Mouse (Mus musculus) ovary, postnatal 10 days (tissue): ENCODE measurements around the gene Hcn1.
"Not testable (repeated sequence)": the region's sequence is repeated elsewhere in the genome, so short reads cannot be mapped to it uniquely, and the experiment has no call there.

Experiments used
- DNase-seq: peaks from one replicate; pipeline ENCODE4 v3.0.0; 2022; ENCODE audit warnings: low spot score

Gene Hcn1

GRCm38 (mm10) chr13:117877787-117878186 is 275.7 kb downstream of the Hcn1 start:
- DNase-seq: no peak

GRCm38 (mm10) chr13:117880471-117881225 is 278.5 kb downstream of the Hcn1 start:
- no peak for DNase-seq

DNA sequence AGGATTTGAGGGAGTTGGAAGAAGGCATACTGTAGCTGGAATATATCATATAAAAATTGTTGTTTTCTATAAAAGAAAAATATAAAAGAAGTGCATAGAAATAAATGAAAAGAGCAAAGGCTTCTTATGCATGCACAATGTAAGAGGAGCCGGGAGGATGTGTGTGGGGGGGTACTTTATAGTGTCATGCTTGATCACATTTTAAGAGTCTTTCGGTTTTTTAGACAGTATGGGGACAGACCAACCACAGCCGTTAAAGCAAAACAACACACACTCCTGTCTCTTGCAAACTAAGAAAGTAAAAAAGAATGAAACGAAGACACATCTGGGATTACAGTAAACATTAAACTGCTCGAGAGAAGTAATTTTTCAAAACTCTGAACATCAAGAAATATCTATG is 290.0 kb downstream of the Hcn1 start:
- no peak for DNase-seq

DNA sequence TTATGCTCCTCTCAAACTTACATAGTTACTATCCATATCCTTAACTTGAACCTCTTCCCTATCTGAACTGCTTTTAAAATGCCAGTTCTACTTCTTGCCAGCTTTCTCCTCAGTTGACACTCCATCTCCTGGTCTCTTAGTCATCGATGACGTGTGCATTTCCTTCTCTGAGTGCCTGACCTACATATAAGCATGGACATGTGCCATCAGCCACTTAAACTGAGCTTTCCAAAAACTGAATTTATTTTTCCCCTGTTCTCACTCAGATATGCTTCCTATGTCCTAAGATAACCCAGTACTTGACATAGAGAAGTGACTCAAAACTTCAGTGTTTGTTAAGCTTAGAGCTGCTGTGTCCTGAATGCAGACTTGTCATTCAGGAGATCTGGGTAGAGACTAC is 295.9 kb downstream of the Hcn1 start:
- DNase-seq: no peak

- DNase-seq: no peak
These were observed 305.7 kb downstream of the Hcn1 start for GRCm38 (mm10) chr13:117907801-117908200.

DNA sequence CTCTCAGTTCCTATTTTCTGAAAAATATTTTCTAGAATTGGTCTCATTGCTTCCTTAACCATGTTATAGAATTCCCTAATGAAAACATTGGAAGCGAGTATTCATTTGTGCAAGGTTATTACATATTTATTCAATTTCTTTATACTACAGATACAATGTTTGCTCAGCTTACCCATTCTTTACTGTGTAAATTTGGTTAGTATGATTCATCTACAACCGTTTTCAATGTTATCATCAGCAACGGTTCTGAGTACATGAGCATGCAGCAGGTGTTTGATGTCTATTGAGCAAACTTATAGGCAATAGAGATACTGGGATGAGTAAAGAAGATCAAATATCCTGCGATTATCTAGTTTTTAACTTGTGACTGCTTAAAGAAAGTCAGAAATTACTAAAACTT is 327.6 kb downstream of the Hcn1 start:
- DNase-seq: no peak

DNA sequence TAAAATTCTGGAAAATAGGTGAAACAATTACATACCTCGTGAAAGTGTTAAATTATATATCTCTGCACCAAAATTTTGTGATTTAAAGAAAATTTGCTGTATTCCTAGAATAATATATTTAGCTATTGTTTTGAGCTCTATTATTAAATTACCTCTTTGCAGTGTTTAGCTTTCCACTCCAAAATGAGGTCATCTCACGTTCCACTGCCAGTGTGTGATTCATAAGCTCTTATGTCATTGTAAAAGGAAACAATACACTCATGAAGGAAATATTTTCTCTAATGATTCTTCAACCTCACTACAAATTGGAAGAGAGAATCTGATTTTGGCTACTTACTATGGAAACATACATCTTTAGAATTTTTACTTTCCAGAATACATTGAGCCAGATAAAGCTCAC is 329.6 kb downstream of the Hcn1 start:
- no peak for DNase-seq

GRCm38 (mm10) chr13:117938761-117939160 is 336.6 kb downstream of the Hcn1 start:
- DNase-seq: no peak

- DNase-seq: no peak
These were observed 338.6 kb downstream of the Hcn1 start for GRCm38 (mm10) chr13:117940536-117941280.

DNA sequence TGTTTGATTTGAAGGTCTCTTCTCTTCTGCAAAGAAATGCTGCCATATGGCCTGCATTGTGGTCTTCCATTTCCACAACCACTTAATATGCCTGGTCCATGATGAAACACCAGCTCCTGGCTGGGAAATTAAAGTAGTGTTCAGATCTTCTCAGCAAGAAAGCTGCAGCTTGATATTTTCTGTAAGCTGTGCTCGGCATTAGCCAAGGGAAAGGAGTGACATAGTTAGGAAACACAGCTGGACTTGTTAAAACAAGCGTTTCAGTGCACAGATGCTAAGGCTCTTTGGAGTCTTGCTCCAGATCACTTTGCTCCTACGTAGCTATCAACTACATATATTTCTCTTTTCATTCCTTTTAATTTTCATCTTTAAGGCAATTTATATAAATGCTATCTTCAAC is 344.7 kb downstream of the Hcn1 start:
- DNase-seq: no peak

GRCm38 (mm10) chr13:117947704-117948376 is 345.7 kb downstream of the Hcn1 start:
- no peak for DNase-seq

DNA sequence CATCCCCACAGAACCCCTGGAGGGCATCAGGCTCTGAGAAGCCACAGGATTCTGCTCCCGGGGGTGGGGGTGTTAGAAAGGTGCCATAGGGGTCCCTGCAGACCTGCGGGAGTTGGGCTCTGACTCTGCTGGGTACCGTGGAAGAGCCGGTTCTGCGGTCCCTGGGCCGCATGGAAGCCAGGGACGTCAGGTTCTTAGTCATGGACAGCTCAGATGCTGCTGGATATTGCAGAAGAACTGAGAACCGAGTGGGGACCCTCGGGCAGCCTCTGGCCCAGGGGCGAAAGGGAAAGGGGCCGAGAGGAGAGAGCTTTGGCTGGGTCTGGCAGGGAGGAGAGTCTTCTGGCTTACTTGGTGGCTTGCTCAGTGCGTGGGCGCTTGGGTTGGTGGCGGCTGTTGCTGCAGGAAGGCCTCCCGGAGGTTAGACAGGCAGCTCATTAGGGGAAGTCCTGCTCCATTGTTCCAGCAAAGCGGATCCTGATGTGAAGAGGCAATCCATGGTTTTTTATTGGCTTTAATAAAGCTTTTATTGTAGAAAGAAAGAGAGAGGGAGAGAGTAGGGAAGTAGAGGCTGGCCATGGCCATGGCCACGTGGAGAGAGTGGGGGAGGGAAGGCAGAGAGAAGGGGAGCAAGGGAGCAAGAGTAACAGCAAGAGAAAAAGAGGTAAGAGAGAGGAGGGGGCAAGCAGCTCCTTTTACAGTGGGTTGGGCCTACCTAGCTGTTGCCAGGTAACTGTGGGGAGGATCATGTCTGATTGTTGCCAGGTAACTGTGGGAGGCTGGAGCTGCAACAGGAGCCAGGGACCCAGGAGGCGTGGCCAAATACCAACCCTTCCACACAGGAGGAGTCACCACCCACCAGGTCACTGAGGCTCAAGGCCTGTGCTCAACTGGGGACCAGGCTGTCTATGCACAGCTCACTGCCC is 356.6 kb downstream of the Hcn1 start:
- no peak for DNase-seq

DNA sequence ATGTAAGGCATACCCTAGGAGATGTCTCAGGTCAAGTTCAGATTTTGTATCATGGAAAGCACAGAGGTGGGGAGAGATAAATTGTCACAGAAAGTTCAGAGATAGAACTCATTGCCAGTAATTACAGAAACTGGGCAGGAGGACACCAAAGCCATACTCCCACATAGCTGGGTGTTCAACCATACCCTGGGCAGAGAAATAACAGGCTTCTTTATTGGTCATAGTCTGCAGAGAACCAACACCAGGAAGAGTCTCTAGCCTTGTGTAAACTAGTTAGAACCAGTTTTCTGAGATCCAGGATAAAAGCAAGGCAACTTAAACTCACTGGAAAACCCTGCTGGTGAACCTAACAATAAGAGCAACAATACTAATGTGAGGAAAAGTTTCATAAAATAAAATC is 362.5 kb downstream of the Hcn1 start:
- DNase-seq: no peak

DNA sequence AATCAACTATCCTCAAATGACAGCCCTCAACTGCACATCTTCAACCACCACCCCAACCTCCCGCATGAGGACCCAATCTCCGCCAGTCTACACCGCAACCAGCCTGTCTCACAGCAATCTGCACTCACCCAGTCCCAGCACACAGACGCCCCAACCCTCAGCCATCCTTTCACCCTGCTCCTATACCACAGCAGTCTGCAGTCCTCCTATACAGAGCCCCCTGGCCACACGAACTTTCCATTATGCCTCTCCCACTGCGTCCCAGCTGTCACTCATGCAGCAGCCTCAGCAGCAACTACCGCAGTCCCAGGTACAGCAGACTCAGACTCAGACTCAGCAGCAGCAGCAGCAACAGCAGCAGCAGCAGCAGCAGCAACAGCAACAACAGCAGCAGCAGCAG is 373.3 kb downstream of the Hcn1 start:
- DNase-seq: no peak

GRCm38 (mm10) chr13:117975823-117976222 is 373.7 kb downstream of the Hcn1 start:
- DNase-seq: no peak

DNA sequence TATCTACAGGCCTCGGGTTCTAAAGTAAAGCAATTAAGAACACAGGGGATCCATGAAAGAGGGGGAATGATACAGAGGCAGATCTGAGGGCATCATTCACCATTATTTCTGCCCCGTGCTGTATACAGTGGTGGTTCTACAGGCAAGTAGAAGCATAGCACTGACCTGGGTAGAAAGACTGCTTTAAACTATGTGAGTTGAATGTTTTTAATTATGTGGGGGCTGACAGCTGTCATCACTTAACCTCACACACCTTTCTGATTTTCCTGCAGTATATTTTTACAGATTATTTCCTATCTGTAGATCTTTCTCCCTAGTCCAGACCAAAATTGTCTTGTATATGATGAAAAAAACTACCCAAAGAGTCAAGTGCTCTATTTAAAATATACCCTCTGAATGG is 382.2 kb downstream of the Hcn1 start:
- no peak for DNase-seq

DNA sequence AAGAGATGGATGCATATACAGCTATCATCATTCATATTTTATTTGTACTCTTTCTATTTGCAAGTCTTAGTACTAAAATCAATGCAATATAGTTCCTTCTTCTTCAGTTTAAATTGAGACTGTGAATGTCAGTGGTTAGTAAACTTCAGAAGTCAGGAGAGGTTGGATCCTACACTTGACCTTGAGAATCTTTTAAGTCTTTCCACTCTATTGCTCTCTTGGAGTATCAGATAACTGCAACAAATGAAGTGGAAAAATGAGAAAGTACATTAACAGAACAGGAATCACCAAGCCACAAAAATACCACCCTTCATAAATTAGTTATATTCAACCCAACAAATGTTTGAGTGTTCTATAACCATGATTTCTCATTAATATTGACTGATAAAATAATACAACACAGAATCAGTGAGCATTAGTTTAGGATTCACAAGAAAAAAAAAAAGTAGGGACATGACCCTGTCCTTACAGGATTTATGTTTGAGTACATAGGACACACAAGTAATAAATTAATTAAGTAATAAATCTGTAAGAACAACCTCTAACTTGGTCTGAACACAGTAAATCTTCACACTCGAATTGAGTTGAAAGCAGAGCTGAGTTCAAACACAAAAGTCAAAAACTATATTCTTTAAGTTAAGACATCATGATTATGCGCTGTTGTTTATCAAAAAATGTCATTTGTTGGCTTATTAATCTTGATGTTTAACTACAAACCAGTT is 397.8 kb downstream of the Hcn1 start:
- DNase-seq: no peak

DNA sequence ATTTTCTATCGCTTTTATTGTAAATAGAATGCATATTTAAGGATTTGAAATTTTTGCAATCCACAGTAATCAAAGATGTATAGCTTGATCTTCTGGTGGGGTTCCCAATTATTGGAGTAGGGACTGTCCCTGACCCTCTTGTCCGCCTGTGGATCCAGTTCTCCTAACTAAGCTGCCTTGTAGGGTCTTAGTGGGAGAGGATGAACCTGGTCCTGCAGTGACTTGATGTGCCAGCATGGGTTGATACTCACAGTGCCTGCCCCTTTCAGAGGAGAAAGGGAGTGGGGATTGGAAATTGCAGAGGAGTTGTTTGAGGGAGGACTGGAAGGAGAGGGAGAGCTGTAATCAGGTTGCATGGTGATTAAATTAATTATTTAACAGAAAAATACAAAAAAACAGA is 398.4 kb downstream of the Hcn1 start:
- no peak for DNase-seq

- DNase-seq: no peak
These were observed 419.1 kb downstream of the Hcn1 start for GRCm38 (mm10) chr13:118021176-118021575.

DNA sequence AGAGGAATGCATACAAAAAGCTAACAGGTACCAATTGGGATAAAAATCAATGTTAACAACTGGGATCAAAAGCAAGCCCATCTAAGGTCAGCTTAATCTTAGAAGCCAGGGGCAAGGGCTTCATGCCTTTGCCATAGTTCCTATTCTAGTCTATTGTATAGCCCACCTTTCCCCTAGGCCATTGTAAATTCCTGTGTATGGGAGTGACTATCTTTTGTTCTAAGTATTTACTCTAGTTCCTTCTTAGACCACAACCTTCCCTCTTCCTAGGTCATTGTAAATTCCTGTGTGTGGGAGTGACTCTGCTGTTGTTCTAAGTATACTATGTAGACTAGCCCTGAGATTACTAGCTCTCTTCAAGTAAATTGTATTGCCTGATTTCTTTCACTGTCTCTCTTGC is 420.8 kb downstream of the Hcn1 start:
- DNase-seq: not testable (repeated sequence)

DNA sequence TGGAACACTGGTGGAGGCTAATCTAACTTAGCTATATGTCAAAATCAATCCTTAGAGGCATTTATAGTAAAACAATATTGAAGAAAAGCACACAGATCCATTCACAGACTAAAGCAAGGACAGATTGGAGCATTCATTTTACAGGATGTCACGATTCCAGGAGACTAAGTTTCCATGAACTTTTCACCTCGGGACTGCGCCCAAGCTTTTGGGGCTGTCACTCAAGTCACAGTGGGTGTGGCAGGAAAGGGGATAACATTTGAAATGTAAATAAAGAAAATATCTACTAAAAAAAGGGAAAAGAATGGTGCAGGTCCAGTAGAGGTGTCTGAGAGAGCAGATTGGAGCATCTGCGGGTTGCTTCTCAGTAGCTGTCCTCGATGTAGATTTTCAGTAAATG is 421.3 kb downstream of the Hcn1 start:
- no peak for DNase-seq
